24 mouse cellular contexts compared by ENCODE assay signal in the genomic region with DNA sequence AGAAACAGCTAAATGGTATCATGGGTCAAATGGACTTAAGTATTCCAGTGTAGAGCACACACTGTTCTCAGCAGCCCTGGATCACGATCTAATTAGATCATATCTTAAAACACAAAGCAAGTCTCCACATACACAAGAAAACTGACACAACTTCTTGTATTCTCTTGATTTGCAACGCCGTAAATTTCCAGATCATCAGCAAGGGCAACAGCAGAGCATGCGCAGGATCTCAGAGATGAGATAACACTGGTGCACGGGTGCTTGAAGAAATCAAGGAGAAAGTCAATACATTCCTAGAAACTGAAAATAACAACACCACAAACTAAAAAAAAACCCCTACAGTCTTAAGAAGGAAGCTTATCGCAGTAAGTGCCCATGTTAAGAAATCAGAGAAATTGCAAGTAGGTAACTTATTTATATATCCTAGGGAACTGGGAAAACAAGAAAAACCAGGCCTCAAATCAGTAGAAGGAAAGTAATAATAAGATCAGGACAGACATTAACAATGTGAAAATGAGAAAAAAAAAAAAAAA.
DNase-seq lines count a peak whose midpoint lies in the region; ATAC-seq lines count a peak whose summit lies in the region.
"Had no signal": no experiment of that assay in that cellular context is flagged by ENCODE, and none has a peak within 500 bp of the region (broad histone marks: within the 10 kb centered on the region; RNA-seq: fewer than 3 reads in every experiment).

No protein-coding gene starts in this region.

- no peak overlapping the region for H3K4me2 ChIP-seq in midbrain, embryonic 11.5 days
- no peak overlapping the region for H3K4me2 ChIP-seq in midbrain, embryonic 14.5 days (ENCODE audit: low read length)
- H3K4me2 ChIP-seq: embryonic facial prominence, embryonic 12.5 days; forebrain, embryonic 13.5 days; forebrain, embryonic 15.5 days had no signal

- no peaks in the 10 kb centered on the region; the same call in 1 of the 2 replicates for H3K27me3 ChIP-seq in midbrain, embryonic 11.5 days (ENCODE audit: control insufficient read depth, insufficient read depth, low read length)
- H3K27me3 ChIP-seq in midbrain, embryonic 14.5 days (ENCODE audit: control insufficient read depth, insufficient read depth, low read length), result no peaks in the 10 kb centered on the region
- H3K27me3 ChIP-seq: CH12.LX; embryonic facial prominence, embryonic 12.5 days; forebrain, embryonic 13.5 days; forebrain, embryonic 15.5 days had no signal

- no peak overlapping the region for H3K9ac ChIP-seq in midbrain, embryonic 11.5 days (ENCODE audit: low read length)
- no peak overlapping the region for H3K9ac ChIP-seq in midbrain, embryonic 14.5 days (replicated peaks; ENCODE audit: low read length)
- H3K9ac ChIP-seq: embryonic facial prominence, embryonic 12.5 days; forebrain, embryonic 13.5 days; forebrain, embryonic 15.5 days had no signal

- H3K4me1 ChIP-seq in midbrain, embryonic 11.5 days (ENCODE audit: control insufficient read depth, insufficient read depth, low read length), result peaks cover 5% of the 10 kb centered on the region; the same call in 1 of the 2 replicates
- H3K4me1 ChIP-seq in midbrain, embryonic 14.5 days (ENCODE audit: control insufficient read depth, insufficient read depth, low read length), result peaks cover 4% of the 10 kb centered on the region; the same call in 1 of the 2 replicates
- H3K4me1 ChIP-seq: embryonic facial prominence, embryonic 12.5 days; forebrain, embryonic 15.5 days had no signal

- H3K27ac ChIP-seq in midbrain, embryonic 11.5 days (ENCODE audit: low read depth, low read length), result no peak overlapping the region
- no peak overlapping the region for H3K27ac ChIP-seq in midbrain, embryonic 14.5 days (replicated peaks; ENCODE audit: low read depth, low read length)
- H3K27ac ChIP-seq: embryonic facial prominence, embryonic 10.5 days; embryonic facial prominence, embryonic 12.5 days; forebrain, embryonic 13.5 days; forebrain, embryonic 15.5 days had no signal

- H3K4me3 ChIP-seq in midbrain, embryonic 11.5 days (ENCODE audit: low read depth, low read length), result no peak overlapping the region
- no peak overlapping the region for H3K4me3 ChIP-seq in midbrain, embryonic 14.5 days (replicated peaks; ENCODE audit: low read depth, low read length)
- H3K4me3 ChIP-seq: embryonic facial prominence, embryonic 10.5 days; embryonic facial prominence, embryonic 12.5 days; forebrain, embryonic 13.5 days; forebrain, embryonic 15.5 days had no signal

- no peaks in the 10 kb centered on the region for H3K36me3 ChIP-seq in midbrain, embryonic 11.5 days (ENCODE audit: control insufficient read depth, insufficient read depth, low read length)
- H3K36me3 ChIP-seq in midbrain, embryonic 14.5 days (ENCODE audit: control insufficient read depth, insufficient read depth, low read length), result no peaks in the 10 kb centered on the region
- H3K36me3 ChIP-seq: embryonic facial prominence, embryonic 10.5 days; embryonic facial prominence, embryonic 12.5 days; forebrain, embryonic 15.5 days; G1E had no signal

- 94% methylated on average over 6 of the region's 6 CpGs for WGBS in midbrain, embryonic 11.5 days
- WGBS in midbrain, embryonic 14.5 days, result 96% methylated on average over 6 of the region's 6 CpGs

- peak; percentile 53 for DNase-seq in heart, adult 11 months
- DNase-seq in heart, adult 18-20 months, result no peak
- DNase-seq in lung, postnatal 25 days (ENCODE audit: low spot score), result peak; percentile 59
- no peak for DNase-seq in lung, postnatal 14 days
- peak; percentile 56 for DNase-seq in midbrain, embryonic 11.5 days (ENCODE audit: low spot score, missing footprints)
- no peak for DNase-seq in midbrain, embryonic 14.5 days
- DNase-seq: adrenal gland, adult 8-10 months; adrenal gland, postnatal 14 days; adrenal gland, postnatal 36 days; B cell, adult 2 months; cerebellum, adult 11-12 months; cerebellum, adult 2 months; cerebellum, adult 9-10 months; cerebellum, postnatal 10 days; cerebellum, postnatal 25 days had no signal

- H3K9me3 ChIP-seq in midbrain, embryonic 11.5 days (ENCODE audit: control insufficient read depth, low read length), result no peaks in the 10 kb centered on the region
- no peaks in the 10 kb centered on the region for H3K9me3 ChIP-seq in midbrain, embryonic 14.5 days (ENCODE audit: control insufficient read depth, low read length)
- H3K9me3 ChIP-seq: embryonic facial prominence, embryonic 10.5 days; embryonic facial prominence, embryonic 12.5 days; forebrain, embryonic 13.5 days; forebrain, embryonic 15.5 days had no signal

- no peak for ATAC-seq in midbrain, embryonic 11.5 days (ENCODE audit: low FRiP score)
- ATAC-seq in midbrain, embryonic 14.5 days (ENCODE audit: low FRiP score, low TSS enrichment), result no peak
- ATAC-seq: activated CD4-positive, CD25-positive, alpha-beta regulatory T cell, adult 4 months; CD4-positive, CD25-positive, alpha-beta regulatory T cell, adult 4 months; forebrain, embryonic 13.5 days; forebrain, embryonic 15.5 days; Patski had no signal

Comparison
In these comparisons a context has a peak if more than half of its experiments do, and no peak if none do; other contexts are left out.
1. DNase-seq: peak in heart, adult 11 months (single experiment), lung, postnatal 25 days (single experiment) and midbrain, embryonic 11.5 days (single experiment); none in heart, adult 18-20 months (0 of 2), lung, postnatal 14 days (single experiment) and midbrain, embryonic 14.5 days (single experiment).